Mouse (Mus musculus) stomach, postnatal 0 days (tissue): ENCODE results near the gene Sult4a1.

ENCODE experiments used
- CTCF ChIP-seq: IDR thresholded peaks from 2 replicates; pipeline ENCODE4 v1.5.1; 2016; ENCODE audit warnings: antibody characterized with exemption, low read depth, mild to moderate bottlenecking, moderate library complexity
- EP300 ChIP-seq: optimal IDR thresholded peaks from 2 replicates; pipeline ENCODE3; 2016; ENCODE audit warnings: antibody characterized with exemption

GRCm38 (mm10) chr15:84140109-84140508, 34.6 kb upstream of the Sult4a1 start:
- TF ChIP-seq CTCF (no peak), EP300 (no peak)
